Mouse (Mus musculus) embryonic stem cell, embryonic (primary cell): Measurements from ENCODE around the gene Plod1.

ENCODE experiments used
- CTCF ChIA-PET, 4 experiments: fragments of 300-600 bp in 2 of 4; fragments of 350-600 bp in 2 of 4; sonication (Branson Sonifier 250); formaldehyde crosslinking; loops; one replicate each; lab custom pipeline; 2022; ENCODE audit warnings: inconsistent platforms in 2 of 4; lab: Charles Lee
- POLR2A ChIA-PET, 4 experiments: fragments of 300-600 bp in 2 of 4; fragments of 350-600 bp in 2 of 4; sonication (Branson Sonifier 250); formaldehyde crosslinking; loops; one replicate each; lab custom pipeline; 2022; ENCODE audit warnings: antibody characterized with exemption in 4 of 4, inconsistent platforms in 1 of 4; lab: Charles Lee

Gene Plod1

DNA sequence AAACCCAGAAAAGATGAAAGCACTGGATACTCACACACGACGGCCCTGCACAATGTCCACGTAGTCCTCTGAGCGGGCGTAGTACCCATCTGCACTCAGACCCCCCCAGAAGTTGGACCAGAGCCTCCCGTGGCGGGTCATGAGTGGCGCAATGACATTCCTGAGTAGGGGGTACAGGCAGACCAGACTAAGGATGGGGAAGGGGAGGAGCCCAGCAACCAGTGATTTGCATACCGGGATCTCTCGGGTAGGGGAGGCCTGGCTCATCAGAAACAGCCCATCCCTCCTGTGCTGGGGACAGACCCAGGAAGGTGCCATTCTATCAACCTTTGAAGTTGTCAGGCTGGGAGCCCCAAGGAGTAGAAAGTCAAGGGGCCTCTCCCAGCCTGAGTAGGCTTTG, 15.6 kb downstream of the Plod1 start:
- POLR2A ChIA-PET, result interaction anchor here in 1 of 4 experiments (1.5 to 1.8 kb wide), 2 partner anchors 16 to 21 kb away, joined by 3 to 7 read pairs; no protein-coding TSS in a partner anchor

DNA sequence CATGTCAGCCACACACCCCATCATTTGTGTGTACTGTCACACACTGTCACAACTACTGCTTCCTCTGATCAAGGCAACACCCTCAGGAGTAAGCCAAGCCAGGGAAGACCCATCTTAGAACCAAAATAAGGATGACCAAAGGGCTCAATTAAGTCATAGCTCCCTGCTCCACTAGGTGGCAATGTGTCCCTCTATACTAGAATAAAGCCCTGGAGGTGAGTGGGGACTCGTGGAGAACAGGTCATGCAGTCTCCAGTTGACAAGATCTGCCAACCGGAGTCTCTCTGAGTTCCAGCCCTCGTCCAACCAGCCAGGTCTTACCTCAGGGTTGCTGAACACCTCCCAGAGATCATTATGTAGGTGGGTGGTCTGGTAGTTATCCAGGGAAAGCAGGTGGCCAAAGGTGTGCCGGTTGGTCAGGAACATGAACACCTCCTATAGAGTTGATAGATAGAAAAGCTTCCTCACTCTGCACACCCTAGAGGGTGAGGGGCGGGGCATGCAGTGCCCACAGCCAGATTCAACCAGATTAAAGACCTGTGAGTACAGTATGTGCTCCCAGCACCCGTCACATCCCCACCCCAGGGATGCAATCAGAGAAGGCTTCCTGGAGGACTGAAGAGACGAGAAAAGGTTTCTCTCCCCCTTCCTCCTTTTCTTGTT, 18.0 kb downstream of the Plod1 start:
- CTCF ChIA-PET, result interaction anchor here (0.5 to 2.2 kb wide), 38 partner anchors 9 to 1402 kb away, joined by 3 to 11 read pairs (median 4); partner anchors contain the start of genes Clcn6 (in 2 of the 4), Mfn2 (in 2 of the 4), Mthfr (in 2 of the 4) and 2510039O18Rik (in 1 of the 4)
- POLR2A ChIA-PET, result interaction anchor here in 3 of 4 experiments (0.6 to 1.8 kb wide), 18 partner anchors 10 to 122 kb away, joined by 3 to 5 read pairs (median 3); partner anchors contain the start of genes Plod1 (in 3 of the 3), 2510039O18Rik (in 1 of the 3), Mfn2 (in 1 of the 3) and Mthfr (in 1 of the 3)

More for the DNA sequence above, 15.6 kb downstream of the Plod1 start:
- CTCF ChIA-PET, result no interaction called here

DNA sequence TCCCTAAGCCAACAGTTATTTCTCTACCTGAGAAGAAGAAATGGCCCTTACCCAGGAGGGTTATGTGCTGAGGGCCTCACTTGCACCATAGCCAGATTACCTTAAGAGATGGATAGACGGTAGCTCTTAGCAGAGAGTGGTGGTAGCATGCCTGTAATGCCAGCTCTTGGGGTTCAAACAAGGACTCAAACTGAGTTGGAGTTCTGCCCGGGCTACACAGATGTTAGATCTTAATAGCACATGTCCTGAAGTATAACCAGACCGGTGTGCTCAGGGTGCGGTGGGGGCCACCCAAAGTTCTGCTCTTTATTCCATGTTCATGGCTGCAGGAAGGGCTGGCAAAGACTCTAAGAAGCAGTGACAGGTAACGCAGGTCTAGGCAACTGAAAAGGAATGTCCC, 27.1 kb downstream of the Plod1 start:
- ChIA-PET CTCF (no interaction called here), POLR2A (interaction anchor here in 2 of 4 experiments (0.6 to 1.6 kb wide), 6 partner anchors 9 to 79 kb away, joined by 3 to 7 read pairs (median 4); no protein-coding TSS in a partner anchor)

DNA sequence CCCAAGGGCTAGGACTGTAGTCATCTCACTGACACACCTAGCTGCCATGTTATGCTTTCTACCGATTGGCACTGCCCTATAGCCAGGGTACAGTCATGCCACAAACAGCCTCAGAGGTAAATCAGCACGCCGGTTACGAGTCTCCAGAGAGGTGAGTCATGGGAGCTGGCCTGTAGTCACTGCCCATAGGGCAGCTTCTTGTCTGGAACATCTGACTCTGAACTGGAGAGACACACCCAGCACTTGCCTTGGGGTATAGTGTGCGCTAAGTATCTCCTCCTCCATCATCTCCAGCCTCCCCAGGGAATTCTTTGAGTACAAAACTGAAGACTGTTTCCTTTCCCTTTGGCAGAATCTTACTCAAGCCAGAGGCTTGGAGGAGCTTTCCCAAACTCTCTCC, 30.3 kb downstream of the Plod1 start:
- CTCF ChIA-PET, result interaction anchor here in 2 of 4 experiments (1.0 to 2.0 kb wide), 3 partner anchors 12 to 15 kb away, joined by 3 to 6 read pairs (median 4); no protein-coding TSS in a partner anchor

DNA sequence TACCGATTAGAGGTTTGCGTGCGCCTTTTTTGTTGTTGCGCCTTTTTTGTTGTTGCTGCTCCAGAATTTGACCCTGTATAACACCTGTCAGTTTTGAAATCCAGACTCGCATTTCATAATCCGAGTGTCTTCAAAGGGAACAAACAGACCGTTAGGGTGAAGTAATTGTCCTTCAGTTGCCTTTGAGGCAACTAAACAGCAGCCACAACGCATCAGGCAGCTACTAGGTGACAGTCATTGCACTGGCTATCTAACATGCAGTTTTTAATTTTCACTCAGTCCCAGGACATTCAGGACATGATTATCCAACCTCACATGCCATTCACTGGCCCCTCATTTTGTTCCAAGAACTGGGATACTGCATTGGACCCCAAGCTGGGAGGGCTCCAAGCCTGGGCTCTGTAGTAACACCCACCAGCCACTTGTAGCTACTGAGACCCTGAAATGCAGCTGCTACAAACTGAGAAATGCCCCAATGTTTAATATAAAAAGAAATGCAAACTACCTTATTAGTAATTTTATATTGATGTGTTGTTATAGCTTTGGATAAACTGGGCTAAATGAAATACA, 31.4 kb downstream of the Plod1 start:
- CTCF ChIA-PET, result interaction anchor here (0.6 to 2.0 kb wide), 10 partner anchors 13 to 160 kb away, joined by 3 to 8 read pairs (median 4); no protein-coding TSS in a partner anchor

More for the DNA sequence above, 30.3 kb downstream of the Plod1 start:
- POLR2A ChIA-PET, result interaction anchor here in 1 of 4 experiments (0.9 to 2.2 kb wide), 9 partner anchors 10 to 146 kb away, joined by 3 to 8 read pairs (median 5); partner anchors contain the start of genes Plod1 and Zfp984

DNA sequence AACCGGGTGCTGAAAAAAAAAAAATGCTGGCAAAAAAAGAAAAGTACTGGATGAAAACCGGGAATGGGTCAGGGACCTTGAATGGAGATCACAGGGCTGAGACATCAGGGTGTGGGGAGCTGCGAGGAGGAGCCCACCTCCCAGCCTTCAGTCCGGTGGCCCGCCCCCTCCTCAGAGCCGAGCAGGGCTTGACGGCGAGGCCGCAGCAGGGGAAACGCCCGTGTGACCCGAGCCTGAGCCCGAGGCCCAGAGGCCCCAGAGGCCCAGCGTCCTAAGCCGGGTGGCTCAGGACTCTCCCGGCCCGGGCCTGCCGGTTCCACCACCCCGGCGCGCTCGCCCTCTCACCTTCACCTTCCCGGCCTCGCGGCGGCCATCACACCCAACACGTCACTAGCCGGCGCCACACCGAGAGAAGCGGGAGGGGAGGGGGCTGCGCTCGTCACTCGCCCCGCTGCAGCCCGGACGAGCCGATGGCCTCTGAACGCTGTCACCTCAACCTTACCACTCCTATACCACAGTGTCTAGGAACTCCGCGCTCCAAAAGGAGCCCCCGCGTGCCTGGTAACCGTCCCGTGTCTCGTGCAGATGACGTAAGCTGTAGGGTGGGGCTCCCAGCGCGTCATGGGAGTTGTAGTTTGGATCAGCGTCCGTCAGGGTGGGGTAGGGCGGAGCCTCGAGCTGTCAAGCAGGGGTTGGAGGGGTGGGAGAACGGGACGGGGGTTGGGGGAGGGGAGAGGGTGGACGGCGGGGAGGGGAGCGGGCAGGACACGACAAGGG, 32.1 kb downstream of the Plod1 start, which contains the start of gene Mfn2:
TSS of gene Mfn2 (minus strand) at position 392 of the 777 bp plus-strand sequence.
- ChIA-PET POLR2A (interaction anchor here (0.6 to 2.2 kb wide), 25 partner anchors 7 to 179 kb away, joined by 3 to 11 read pairs (median 4); partner anchors contain the start of genes Clcn6 (in 1 of the 4), Mthfr (in 1 of the 4) and Zfp933 (in 1 of the 4)), CTCF (interaction anchor here in 3 of 4 experiments (0.6 to 2.0 kb wide), 6 partner anchors 13 to 49 kb away, joined by 3 to 8 read pairs (median 4); partner anchors contain the start of gene Plod1 (in 1 of the 3))

More for the DNA sequence above, 31.4 kb downstream of the Plod1 start:
- POLR2A ChIA-PET, result interaction anchor here in 3 of 4 experiments (0.6 to 2.2 kb wide), 25 partner anchors 8 to 181 kb away, joined by 3 to 8 read pairs (median 4); partner anchors contain the start of genes Clcn6 (in 1 of the 3), Mthfr (in 1 of the 3), Plod1 (in 1 of the 3) and Zfp933 (in 1 of the 3)

DNA sequence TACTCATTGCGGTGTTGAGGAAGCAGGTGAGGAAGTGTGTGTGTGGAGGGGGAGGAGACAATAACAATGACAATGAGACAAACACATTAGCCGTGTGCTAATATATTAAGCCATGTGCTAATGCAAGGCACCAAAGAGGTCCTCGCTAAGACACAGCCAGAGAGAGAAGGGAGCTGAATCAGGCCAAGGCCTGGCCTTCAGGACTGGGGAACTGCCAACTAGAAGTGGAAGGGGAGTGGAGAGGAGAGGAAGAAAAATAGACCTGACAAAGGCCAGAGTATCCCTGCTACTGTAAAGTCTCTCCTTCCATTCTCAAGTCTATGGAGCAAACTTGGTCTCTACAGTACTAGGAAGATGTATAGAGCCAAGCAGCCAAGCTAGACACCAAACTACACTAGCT, 33.0 kb downstream of the Plod1 start:
- ChIA-PET POLR2A (interaction anchor here in 2 of 4 experiments (0.7 to 2.1 kb wide), 11 partner anchors 9 to 135 kb away, joined by 3 to 11 read pairs (median 4); partner anchors contain the start of genes Clcn6 (in 1 of the 2) and Mthfr (in 1 of the 2)), CTCF (interaction anchor here in 3 of 4 experiments (1.0 to 2.0 kb wide), 3 partner anchors 9 to 15 kb away, joined by 3 to 8 read pairs (median 3); no protein-coding TSS in a partner anchor)

DNA sequence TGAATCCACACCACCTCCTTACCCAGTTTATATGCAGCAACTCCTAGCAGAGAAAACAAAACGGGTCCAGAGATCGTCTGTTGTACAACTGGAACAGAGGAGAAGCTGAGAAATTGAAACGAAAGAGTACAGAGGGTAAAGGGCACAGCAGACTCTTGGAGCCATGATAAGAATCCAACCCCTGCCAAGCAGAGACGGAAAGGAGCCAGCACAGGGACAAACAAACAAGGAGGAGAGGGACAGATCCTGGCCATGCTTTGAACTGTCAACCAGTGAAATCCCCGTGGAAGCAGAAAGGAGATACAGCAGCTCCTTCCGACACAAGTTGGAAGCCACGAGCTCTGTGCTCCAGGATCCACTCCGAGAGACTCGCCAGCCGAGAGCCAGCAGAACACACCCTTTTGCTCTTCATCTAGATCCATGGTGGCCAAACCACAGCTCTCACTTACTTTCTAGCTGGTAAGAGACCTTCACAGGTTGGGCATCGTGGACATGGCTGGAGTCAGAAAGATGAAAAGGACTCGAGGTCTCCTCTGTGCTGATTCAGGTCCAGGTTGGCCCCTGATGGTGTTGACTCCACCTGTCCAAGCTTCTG, 33.6 kb downstream of the Plod1 start:
- POLR2A ChIA-PET, result interaction anchor here in 2 of 4 experiments (1.0 to 3.3 kb wide), 6 partner anchors 10 to 136 kb away, joined by 3 to 15 read pairs (median 8); partner anchors contain the start of genes Clcn6 (in 1 of the 2) and Mthfr (in 1 of the 2)
- CTCF ChIA-PET, result interaction anchor here in 1 of 4 experiments (1.0 kb wide), 1 partner anchor 10 kb away, joined by 3 read pairs; no protein-coding TSS in a partner anchor

DNA sequence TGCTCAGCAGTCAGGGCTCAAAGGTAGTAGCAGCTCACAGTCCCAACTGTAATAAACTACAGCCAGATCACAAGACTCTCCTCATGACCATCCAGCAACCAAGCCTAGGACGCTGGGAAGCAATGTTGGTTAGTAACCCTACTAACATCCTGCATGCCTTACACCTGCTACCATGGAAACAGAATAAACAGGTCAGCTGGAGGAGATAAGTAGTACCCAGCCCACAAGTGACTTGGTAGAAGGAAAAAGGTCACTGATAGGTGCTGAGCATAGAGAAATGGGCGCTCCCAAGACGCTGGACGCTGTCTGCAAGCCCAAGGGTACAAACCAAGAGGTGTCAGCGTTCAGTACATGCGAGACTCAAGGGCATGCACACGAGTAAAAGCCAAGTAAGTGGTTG, 36.1 kb downstream of the Plod1 start:
- ChIA-PET CTCF (interaction anchor here in 1 of 4 experiments (0.6 kb wide), 1 partner anchor 8 kb away, joined by 5 read pairs; no protein-coding TSS in a partner anchor), POLR2A (interaction anchor here in 1 of 4 experiments (0.8 to 3.3 kb wide), 4 partner anchors 8 to 28 kb away, joined by 3 to 15 read pairs (median 6); no protein-coding TSS in a partner anchor)

DNA sequence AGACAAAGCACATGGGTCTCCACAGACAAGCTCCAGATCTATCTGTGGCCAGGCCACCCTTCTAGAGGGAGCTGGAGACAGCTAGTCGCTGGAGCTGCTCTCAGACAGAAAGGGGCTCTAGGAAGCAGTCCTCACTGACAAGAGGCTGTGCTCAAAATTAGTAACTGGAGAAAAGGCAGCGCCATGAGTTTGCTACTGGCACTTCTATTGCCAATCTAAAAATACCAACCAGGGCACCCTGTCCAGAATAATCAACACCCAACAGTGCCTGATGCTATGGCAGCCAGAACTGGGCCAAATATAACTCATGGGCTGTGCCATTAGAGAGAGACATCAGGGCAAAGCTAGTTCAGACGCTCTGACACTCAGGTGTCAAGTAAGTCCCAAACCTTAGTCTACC, 39.2 kb downstream of the Plod1 start:
- CTCF ChIA-PET, result interaction anchor here in 1 of 4 experiments (1.0 kb wide), 1 partner anchor 21 kb away, joined by 3 read pairs; no protein-coding TSS in a partner anchor

DNA sequence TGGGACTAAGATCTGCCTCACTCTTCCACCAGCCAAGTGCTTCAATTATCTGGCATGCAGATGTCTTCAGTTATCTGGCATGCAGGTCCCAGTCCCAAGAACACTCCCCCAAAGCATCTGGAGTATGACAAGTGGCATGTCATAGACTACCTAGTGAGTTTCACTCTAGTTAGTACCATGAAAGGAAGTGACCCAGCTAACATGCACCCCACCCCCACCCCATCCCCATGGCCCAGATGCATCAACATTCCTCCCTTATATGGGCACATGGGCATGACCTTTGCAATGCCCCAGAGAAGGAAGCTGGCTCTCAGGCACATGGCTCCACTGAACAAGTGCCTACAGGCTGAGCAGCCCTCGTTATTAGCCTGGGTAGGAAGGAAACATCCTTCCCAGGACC, 40.2 kb downstream of the Plod1 start:
- ChIA-PET POLR2A (interaction anchor here in 3 of 4 experiments (0.5 to 1.7 kb wide), 7 partner anchors 9 to 28 kb away, joined by 3 to 7 read pairs (median 4); partner anchors contain the start of genes Fv1 (in 1 of the 3) and Miip (in 1 of the 3)), CTCF (no interaction called here)

More for the DNA sequence above, 39.2 kb downstream of the Plod1 start:
- POLR2A ChIA-PET, result interaction anchor here in 2 of 4 experiments (0.6 to 1.7 kb wide), 5 partner anchors 8 to 41 kb away, joined by 3 to 5 read pairs (median 4); no protein-coding TSS in a partner anchor

DNA sequence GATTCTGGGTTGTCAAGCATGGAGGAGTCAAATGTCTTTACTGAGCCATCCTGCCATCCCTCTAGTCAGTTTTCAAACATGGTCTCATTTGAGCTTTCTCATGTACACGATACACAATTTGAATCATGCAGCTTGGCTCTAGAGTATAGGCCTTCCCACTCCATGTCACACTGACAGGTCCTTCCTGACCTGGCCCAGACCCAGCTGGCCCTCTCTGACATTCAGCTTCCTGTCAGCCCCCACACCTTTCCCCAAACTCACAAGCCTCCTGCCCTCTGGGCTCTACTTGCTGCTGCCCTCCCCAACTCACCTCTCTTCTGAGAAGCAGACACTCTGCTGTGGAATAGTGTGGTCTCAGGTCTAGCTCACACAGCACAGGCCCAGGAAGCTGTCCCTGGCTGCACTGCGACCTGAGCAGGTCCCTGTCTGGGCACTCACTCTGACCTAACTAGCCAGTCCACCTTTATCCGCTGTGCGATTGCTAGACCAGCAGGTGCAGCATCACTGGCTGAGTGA, 40.7 kb downstream of the Plod1 start:
- CTCF ChIA-PET, result no interaction called here
- POLR2A ChIA-PET, result interaction anchor here in 2 of 4 experiments (1.0 to 1.7 kb wide), 3 partner anchors 9 to 13 kb away, joined by 3 to 4 read pairs (median 4); no protein-coding TSS in a partner anchor

DNA sequence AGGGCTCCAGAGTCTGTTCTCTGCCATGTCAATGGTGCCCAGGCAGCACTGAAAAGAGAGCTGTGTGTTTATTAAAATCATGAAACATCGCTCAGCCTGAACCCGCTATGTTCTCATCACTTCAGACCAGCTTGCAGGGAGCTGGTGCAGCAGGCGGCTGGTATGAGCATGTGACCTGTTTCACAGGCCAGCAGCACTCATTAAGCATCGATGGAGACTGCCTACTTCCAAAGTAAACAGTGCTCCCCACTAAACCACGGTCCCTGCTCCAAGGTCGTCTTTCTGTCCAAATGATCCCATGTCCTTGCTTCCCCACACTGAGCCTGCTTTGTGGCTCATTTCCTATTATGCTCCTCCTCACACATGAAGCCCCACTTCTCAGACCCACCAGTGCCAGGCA, 46.2 kb downstream of the Plod1 start:
- POLR2A ChIA-PET, result interaction anchor here in 2 of 4 experiments (0.7 to 1.7 kb wide), 5 partner anchors 15 to 32 kb away, joined by 3 to 6 read pairs (median 3); no protein-coding TSS in a partner anchor
- CTCF ChIA-PET, result interaction anchor here in 2 of 4 experiments (1.1 to 1.3 kb wide), 2 partner anchors 11 to 15 kb away, joined by 3 to 4 read pairs; partner anchors contain the start of gene Mfn2 (in 1 of the 2)

DNA sequence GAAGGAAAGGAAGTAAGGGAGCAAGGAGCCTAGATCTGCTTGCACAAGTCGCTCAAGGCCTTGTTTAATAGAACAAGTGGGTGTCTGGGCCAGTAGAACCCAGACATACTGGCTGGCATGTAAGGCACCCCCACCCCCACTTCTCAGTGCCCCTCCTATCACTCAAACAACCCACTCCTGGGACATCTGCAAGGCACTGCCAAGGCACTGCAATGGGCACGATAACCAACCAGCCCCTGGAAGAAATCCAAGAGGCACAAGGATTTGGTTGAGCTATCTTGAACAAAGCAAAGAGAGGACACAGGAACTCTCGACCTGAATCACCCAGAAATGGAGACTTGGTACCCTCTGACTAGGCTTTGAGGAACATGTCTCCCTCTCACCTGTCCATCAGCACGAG, 48.3 kb downstream of the Plod1 start:
- CTCF ChIA-PET, result no interaction called here
- POLR2A ChIA-PET, result interaction anchor here in 1 of 4 experiments (0.6 kb wide), 1 partner anchor 36 kb away, joined by 6 read pairs; no protein-coding TSS in a partner anchor

DNA sequence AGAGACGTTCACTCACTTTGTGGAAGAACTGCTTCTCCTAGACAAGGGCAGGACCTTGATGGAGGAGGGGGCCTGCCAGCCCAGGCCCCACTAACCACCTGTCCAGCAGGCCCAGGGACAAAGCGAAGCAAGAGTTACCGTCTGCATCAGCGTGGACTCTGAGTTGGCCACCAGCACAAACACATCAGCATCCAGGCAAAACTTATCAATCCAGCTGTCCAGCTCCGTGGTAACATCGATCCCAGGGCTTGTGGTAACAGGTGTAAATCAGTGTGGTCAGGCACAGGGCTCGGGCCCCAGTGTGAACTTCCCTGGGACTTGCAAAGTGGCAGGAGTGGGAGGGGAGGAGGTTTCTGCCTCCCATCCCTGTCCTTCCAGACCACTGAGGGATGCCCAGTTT, 49.3 kb downstream of the Plod1 start:
- ChIA-PET CTCF (no interaction called here), POLR2A (interaction anchor here in 2 of 4 experiments (1.4 to 1.7 kb wide), 2 partner anchors 9 to 16 kb away, joined by 4 read pairs; no protein-coding TSS in a partner anchor)

DNA sequence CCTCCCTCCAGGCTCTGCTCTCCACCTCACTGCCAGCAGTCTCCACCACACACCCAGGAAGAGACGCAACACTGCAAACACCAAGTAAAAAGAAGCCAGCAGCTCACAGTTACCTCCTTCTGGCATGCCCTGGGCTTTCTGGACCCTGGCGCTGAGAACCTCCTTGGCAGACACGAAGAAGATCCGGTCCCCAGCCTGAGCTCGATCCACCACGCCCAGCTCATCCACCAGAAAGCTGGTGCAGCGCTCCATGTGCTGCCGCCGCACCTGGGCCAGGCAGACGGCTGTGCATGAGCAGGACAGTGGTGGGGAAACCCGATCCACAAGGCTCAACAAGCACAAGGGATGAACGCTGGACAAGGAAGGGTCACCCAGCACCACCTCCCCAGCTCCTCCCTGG, 50.4 kb downstream of the Plod1 start:
- POLR2A ChIA-PET, result interaction anchor here in 3 of 4 experiments (0.9 to 3.3 kb wide), 11 partner anchors 9 to 68 kb away, joined by 3 to 15 read pairs (median 4); no protein-coding TSS in a partner anchor
- CTCF ChIA-PET, result interaction anchor here in 3 of 4 experiments (0.6 to 1.1 kb wide), 3 partner anchors 17 to 129 kb away, joined by 3 read pairs; partner anchors contain the start of genes Fv1 (in 1 of the 3) and Miip (in 1 of the 3)
